Mouse (Mus musculus) left cerebral cortex, adult 2 months (tissue): ENCODE results near the gene Itga6. TPM values are rescaled to one million over a fixed set of nuclear protein-coding genes. Genes with fewer than 3 reads are reported as not detected.

Experiments used
- DNase-seq, 2 experiments: peaks; one replicate each; pipeline ENCODE4 v3.0.0; 2021 to 2022; ENCODE audit warnings: low spot score in 2 of 2, mixed read lengths in 1 of 2; ENCODE audit errors: extremely low spot score in 1 of 2
- H3K27ac ChIP-seq: fragments of 200-600 bp; 2 replicates; pipeline ENCODE4 v1.8.1; 2022
- H3K4me3 ChIP-seq: fragments of 200-600 bp; 2 replicates; pipeline ENCODE4 v1.8.1; 2022
- CTCF ChIP-seq: fragments of 200-600 bp; IDR thresholded peaks from 2 replicates; pipeline ENCODE4 v1.8.1; 2022; ENCODE audit warnings: antibody characterized with exemption, mild to moderate bottlenecking, moderate library complexity
- intact Hi-C: fragments of 180-260 bp; cut with DNase I; formaldehyde crosslinking; loops from one replicate; pipeline ENCODE4 v1.15.1; 2025
- total RNA-seq, 2 experiments: library from RNA; stranded (reverse); gene quantifications; 2 replicates each; pipeline ENCODE4 v1.2.3; 2021

Gene Itga6
- total RNA-seq, 2 experiments from 2014 or later, result 26.1 to 27.6 TPM

GRCm38 (mm10) chr2:71739173-71739860 is 6.1 kb upstream of the Itga6 start:
- no peak for DNase-seq
- intact Hi-C loops, result no loop called here
- no peak for TF ChIP-seq CTCF
- Histone ChIP-seq H3K4me3 (no peak overlapping the region), H3K27ac (no peak overlapping the region)

- intact Hi-C loops, result no loop called here
- Histone ChIP-seq H3K4me3 (no peak overlapping the region), H3K27ac (no peak overlapping the region)
- no peak for TF ChIP-seq CTCF
- DNase-seq, result no peak
These were observed 2.9 kb upstream of the Itga6 start for GRCm38 (mm10) chr2:71742557-71742956.

GRCm38 (mm10) chr2:71743377-71743776 is 2.0 kb upstream of the Itga6 start:
- no peak for DNase-seq
- intact Hi-C loops, result no loop called here
- no peak overlapping the region for H3K27ac ChIP-seq
- TF ChIP-seq CTCF, result no peak
- H3K4me3 ChIP-seq, result no peak overlapping the region

GRCm38 (mm10) chr2:71744320-71744719 is 1.1 kb upstream of the Itga6 start:
- TF ChIP-seq CTCF, result no peak
- H3K4me3 ChIP-seq, result no peak overlapping the region
- intact Hi-C loops, result no loop called here
- no peak for DNase-seq
- H3K27ac ChIP-seq, result 0 out of 2 replicates have a peak overlapping the region, but pooled peaks have one; percentile 1

- intact Hi-C loops, result no loop called here
- Histone ChIP-seq H3K4me3 (no peak overlapping the region), H3K27ac (no peak overlapping the region)
- TF ChIP-seq CTCF, result no peak
- no peak for DNase-seq
These were observed 432 bp upstream of the Itga6 start for GRCm38 (mm10) chr2:71744861-71745507.

GRCm38 (mm10) chr2:71748451-71748850 is 3.0 kb downstream of the Itga6 start:
- no peak for TF ChIP-seq CTCF
- Histone ChIP-seq H3K4me3 (no peak overlapping the region), H3K27ac (no peak overlapping the region)
- intact Hi-C loops, result no loop called here
- no peak for DNase-seq

GRCm38 (mm10) chr2:71749367-71750086 is 4.1 kb downstream of the Itga6 start:
- intact Hi-C loops, result no loop called here
- no peak for TF ChIP-seq CTCF
- no peak for DNase-seq
- H3K4me3 ChIP-seq, result no peak overlapping the region
- H3K27ac ChIP-seq, result no peak overlapping the region

- TF ChIP-seq CTCF, result no peak
- Histone ChIP-seq H3K4me3 (no peak overlapping the region), H3K27ac (no peak overlapping the region)
- intact Hi-C loops, result no loop called here
- DNase-seq, result no peak
These were observed 4.7 kb downstream of the Itga6 start for GRCm38 (mm10) chr2:71750087-71750453.

- TF ChIP-seq CTCF, result no peak
- Histone ChIP-seq H3K27ac (no peak overlapping the region), H3K4me3 (no peak overlapping the region)
- no peak for DNase-seq
- intact Hi-C loops, result no loop called here
These were observed 5.9 kb downstream of the Itga6 start for GRCm38 (mm10) chr2:71751336-71751735.

GRCm38 (mm10) chr2:71751863-71752262 is 6.4 kb downstream of the Itga6 start:
- no peak for TF ChIP-seq CTCF
- intact Hi-C loops, result no loop called here
- no peak overlapping the region for H3K27ac ChIP-seq

GRCm38 (mm10) chr2:71752383-71752782 is 7.0 kb downstream of the Itga6 start:
- intact Hi-C loops, result no loop called here
- no peak for DNase-seq
- Histone ChIP-seq H3K4me3 (no peak overlapping the region), H3K27ac (no peak overlapping the region)
- no peak for TF ChIP-seq CTCF

More at GRCm38 (mm10) chr2:71751863-71752262, 6.4 kb downstream of the Itga6 start:
- H3K4me3 ChIP-seq, result no peak overlapping the region
- DNase-seq, result no peak

- no peak for TF ChIP-seq CTCF
- H3K27ac ChIP-seq, result no peak overlapping the region
- DNase-seq, result no peak
- no peak overlapping the region for H3K4me3 ChIP-seq
- intact Hi-C loops, result no loop called here
These were observed 7.7 kb downstream of the Itga6 start for GRCm38 (mm10) chr2:71753161-71753560.
